Mouse (Mus musculus) brown adipose tissue, adult 24 weeks (tissue): Measurements from ENCODE around the gene Olfr119. TPM values are rescaled to one million over a fixed set of nuclear protein-coding genes. Genes with fewer than 3 reads are reported as not detected.
"Not testable (repeated sequence)": the region's sequence is repeated elsewhere in the genome, so short reads cannot be mapped to it uniquely, and the experiment has no call there.

Source experiments
- H3K27ac ChIP-seq: fragments of 200-500 bp; replicated peaks from 2 replicates; pipeline ENCODE4 v1.5.1; 2012; ENCODE audit warnings: low read depth, mild to moderate bottlenecking, low read length
- H3K4me1 ChIP-seq: fragments of 200-500 bp; 2 replicates; pipeline ENCODE4 v1.6.1; 2012; ENCODE audit warnings: low read length, mixed read lengths; ENCODE audit not compliant: control insufficient read depth, insufficient read depth, insufficient read length
- H3K4me3 ChIP-seq: fragments of 200-500 bp; 2 replicates; pipeline ENCODE4 v1.5.1; 2012; ENCODE audit warnings: low read depth, mild to moderate bottlenecking, low read length, moderate library complexity; ENCODE audit not compliant: insufficient read depth
- polyA plus RNA-seq: library from polyadenylated mRNA; stranded (reverse); fragments of >200 nt; gene quantifications from 2 replicates; pipeline ENCODE4 v1.2.4, GENCODE M21; 2012; ENCODE audit not compliant: missing spikeins, insufficient read depth, insufficient read length

The Olfr119 gene
- polyA plus RNA-seq = not detected in 2 replicates

- not testable (repeated sequence) for H3K4me3 ChIP-seq, H3K4me1 ChIP-seq, H3K27ac ChIP-seq
Measured at GRCm38 (mm10) chr17:37696264-37696663, at the start of gene Olfr119. Gene Olfr119 (plus strand): TSS chr17:37696564.

DNA sequence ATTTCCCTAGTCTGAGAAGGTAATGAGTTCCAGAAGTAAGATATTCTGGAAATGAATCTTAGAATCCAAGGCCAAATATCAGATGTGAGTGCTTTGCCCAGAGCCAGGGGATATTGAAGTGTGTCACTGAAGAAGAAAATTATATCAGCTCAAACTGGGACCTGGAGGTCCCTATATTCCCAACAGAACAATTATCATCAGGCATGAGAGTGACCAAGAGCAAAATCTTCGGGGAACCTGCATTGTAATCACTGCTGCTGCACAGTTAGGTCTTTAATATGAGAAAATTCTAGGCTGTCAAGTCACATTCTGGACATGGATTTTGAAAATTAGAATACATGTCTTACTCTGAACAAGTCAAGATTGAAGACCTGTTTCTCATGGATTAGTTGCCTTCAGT is 32.7 kb upstream of the Olfr119 start, which contains the start of gene Olfr117:
Gene Olfr117 (minus strand): TSS at position 101 of the 400 bp plus-strand sequence.
- no peak within 1 kb of the TSS for H3K27ac ChIP-seq
- H3K4me3 ChIP-seq = no peak within 1 kb of the TSS
- no peaks in the 10 kb centered on the region for H3K4me1 ChIP-seq

GRCm38 (mm10) chr17:37666688-37667087 is 29.7 kb upstream of the Olfr119 start, which contains the start of gene Olfr118:
Gene Olfr118 (plus strand): TSS chr17:37666988.
- Histone ChIP-seq H3K4me1 (no peaks in the 10 kb centered on the region), H3K4me3 (no peak within 1 kb of the TSS), H3K27ac (no peak within 1 kb of the TSS)

DNA sequence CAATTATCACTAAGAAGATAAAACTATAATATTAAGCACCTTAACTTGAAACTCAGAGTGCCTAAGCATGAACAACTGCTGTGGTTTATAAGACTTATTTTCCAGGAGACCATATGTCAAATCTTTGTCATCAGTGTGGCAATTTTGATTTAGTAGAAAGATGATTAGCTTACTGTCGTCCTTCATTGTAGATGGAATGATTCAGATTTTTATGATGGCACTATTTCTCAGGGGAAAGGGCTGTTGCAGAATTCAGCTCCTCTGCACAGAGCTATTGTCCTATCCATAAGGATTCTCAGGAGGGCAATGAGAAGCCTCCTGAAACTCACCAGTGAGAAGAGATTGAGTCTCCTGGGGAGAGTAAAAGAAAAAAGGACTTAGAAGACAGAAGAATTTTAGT is 25.1 kb downstream of the Olfr119 start, which contains the start of gene Olfr120:
Gene Olfr120 (plus strand): TSS at position 301 of the 400 bp plus-strand sequence.
- Histone ChIP-seq H3K4me3 (no peak within 1 kb of the TSS), H3K27ac (no peak within 1 kb of the TSS), H3K4me1 (no peaks in the 10 kb centered on the region)

GRCm38 (mm10) chr17:37738070-37738469 is 41.7 kb downstream of the Olfr119 start:
- Histone ChIP-seq H3K4me3 (no peak overlapping the region), H3K4me1 (no peaks in the 10 kb centered on the region), H3K27ac (no peak overlapping the region)

Other genes starting within 250 kb of the Olfr119 start
- not detected in 2 replicates for gene Olfr109, start 237.6 kb upstream of the Olfr119 start, polyA plus RNA-seq
- gene H2-M2, start 213.0 kb upstream of the Olfr119 start, polyA plus RNA-seq = not detected in 2 replicates
- not detected in 2 replicates for gene Olfr110, start 204.1 kb upstream of the Olfr119 start, polyA plus RNA-seq
- not detected in 2 replicates for gene Olfr111, start 188.5 kb upstream of the Olfr119 start, polyA plus RNA-seq
- gene Olfr112, start 127.1 kb upstream of the Olfr119 start, polyA plus RNA-seq = not detected in 2 replicates
- gene Olfr113, start 118.9 kb upstream of the Olfr119 start, polyA plus RNA-seq = not detected in 2 replicates
- gene Olfr114, start 103.8 kb upstream of the Olfr119 start, polyA plus RNA-seq = not detected in 2 replicates
- not detected in 2 replicates for gene Olfr115, start 69.5 kb upstream of the Olfr119 start, polyA plus RNA-seq
- gene Olfr116, start 69.4 kb upstream of the Olfr119 start, polyA plus RNA-seq = not detected in 2 replicates
- gene Olfr117, start 32.8 kb upstream of the Olfr119 start, polyA plus RNA-seq = not detected in 2 replicates
- not detected in 2 replicates for gene Olfr118, start 29.6 kb upstream of the Olfr119 start, polyA plus RNA-seq
- gene Olfr120, start 25.2 kb downstream of the Olfr119 start, polyA plus RNA-seq = not detected in 2 replicates
- not detected in 2 replicates for gene Olfr121, start 52.3 kb downstream of the Olfr119 start, polyA plus RNA-seq
- not detected in 2 replicates for gene Olfr122, start 72.0 kb downstream of the Olfr119 start, polyA plus RNA-seq
- gene Olfr123, start 97.0 kb downstream of the Olfr119 start, polyA plus RNA-seq = not detected in 2 replicates
- not detected in 2 replicates for gene Olfr124, start 103.3 kb downstream of the Olfr119 start, polyA plus RNA-seq
- gene Olfr125, start 136.4 kb downstream of the Olfr119 start, polyA plus RNA-seq = not detected in 2 replicates
- gene Olfr126, start 150.9 kb downstream of the Olfr119 start, polyA plus RNA-seq = not detected in 2 replicates
- not detected in 2 replicates for gene Olfr127, start 203.9 kb downstream of the Olfr119 start, polyA plus RNA-seq
- not detected in 2 replicates for gene Olfr128, start 224.0 kb downstream of the Olfr119 start, polyA plus RNA-seq